ENCODE assay signal across 10 mouse cellular contexts in the genomic region with DNA sequence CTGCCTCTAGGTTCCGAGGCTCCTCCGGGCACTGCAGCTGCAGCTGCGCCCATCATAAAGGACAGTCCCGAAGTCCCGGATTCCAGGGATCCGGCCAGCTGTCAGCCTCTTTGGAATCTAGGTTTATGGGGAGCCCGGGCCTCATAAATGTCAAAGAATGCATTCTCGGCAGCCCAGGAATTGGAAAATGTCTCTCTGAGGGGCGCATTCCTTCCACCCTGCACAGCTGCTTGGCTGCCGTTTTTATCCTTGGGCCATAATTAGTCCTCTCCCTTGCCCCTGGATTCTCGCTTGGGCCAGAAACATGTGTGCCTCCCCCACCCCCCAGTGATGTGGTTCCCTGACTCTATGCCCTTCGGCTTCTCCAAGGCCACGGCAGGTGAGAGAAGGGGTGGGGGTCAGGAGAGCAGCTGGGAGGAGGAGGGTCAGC.
DNase-seq lines count a peak whose midpoint lies in the region; ATAC-seq lines count a peak whose summit lies in the region.
"Had no signal": no experiment of that assay in that cellular context is flagged by ENCODE, and none has a peak within 500 bp of the region (broad histone marks: within the 10 kb centered on the region; RNA-seq: fewer than 3 reads in every experiment).

No protein-coding gene starts in this region.

- H3K9me3 ChIP-seq in heart, embryonic 13.5 days = no peaks in the 10 kb centered on the region
- no peaks in the 10 kb centered on the region for H3K9me3 ChIP-seq in neural tube, embryonic 12.5 days
- no peaks in the 10 kb centered on the region for H3K9me3 ChIP-seq in neural tube, embryonic 14.5 days (ENCODE audit: control insufficient read depth, low read length)

- peaks cover 47% of the 10 kb centered on the region for H3K27me3 ChIP-seq in heart, embryonic 13.5 days (replicated peaks)
- peaks cover 16% of the 10 kb centered on the region for H3K27me3 ChIP-seq in neural tube, embryonic 12.5 days (replicated peaks)
- H3K27me3 ChIP-seq in neural tube, embryonic 14.5 days (ENCODE audit: control insufficient read depth, insufficient read depth, low read length) = 0 out of 2 replicates have a peak, but pooled peaks cover 2% of the 10 kb centered on the region

- 42% methylated on average over 13 of the region's 13 CpGs for WGBS in heart, embryonic 13.5 days
- WGBS in neural tube, embryonic 12.5 days = 21% methylated on average over 13 of the region's 13 CpGs
- WGBS in neural tube, embryonic 14.5 days = 9% methylated on average over 13 of the region's 13 CpGs

- H3K4me2 ChIP-seq in heart, embryonic 13.5 days = peak overlapping the region; percentile 1; the same call in 1 of the 2 replicates
- H3K4me2 ChIP-seq in neural tube, embryonic 12.5 days (replicated peaks) = peak overlapping the region; percentile 33; the same call in 1 of the 2 replicates
- H3K4me2 ChIP-seq in neural tube, embryonic 14.5 days (ENCODE audit: low read depth, low read length) = no peak overlapping the region; the same call in 1 of the 2 replicates

- no peak overlapping the region for H3K4me3 ChIP-seq in heart, embryonic 13.5 days
- no peak overlapping the region for H3K4me3 ChIP-seq in neural tube, embryonic 12.5 days
- no peak overlapping the region for H3K4me3 ChIP-seq in neural tube, embryonic 14.5 days (ENCODE audit: low read depth, low read length)

- no peaks in the 10 kb centered on the region for H3K36me3 ChIP-seq in heart, embryonic 13.5 days
- H3K36me3 ChIP-seq in neural tube, embryonic 12.5 days = no peaks in the 10 kb centered on the region
- H3K36me3 ChIP-seq in neural tube, embryonic 14.5 days (ENCODE audit: control insufficient read depth, insufficient read depth, low read length) = no peaks in the 10 kb centered on the region

- no peak overlapping the region for H3K27ac ChIP-seq in heart, embryonic 13.5 days (replicated peaks)
- peak overlapping the region; percentile 10; the same call in 1 of the 2 replicates for H3K27ac ChIP-seq in neural tube, embryonic 12.5 days
- H3K27ac ChIP-seq in neural tube, embryonic 14.5 days (ENCODE audit: low read depth, low read length) = peak overlapping the region; percentile 16; the same call in 1 of the 2 replicates

- no peak for DNase-seq in heart, adult 18-20 months
- no peak for DNase-seq in neural tube, embryonic 10.5 days (ENCODE audit: extremely low spot score, low spot score)
- peak; percentile 63 for DNase-seq in kidney, postnatal 10 days
- DNase-seq in cerebellum, adult 11-12 months = no peak
- DNase-seq in cerebellum, adult 8-10 months = no peak
- DNase-seq: cerebellum, postnatal 14 days; thymus, postnatal 14 days had no signal

- H3K4me1 ChIP-seq in heart, embryonic 13.5 days = peaks cover 19% of the 10 kb centered on the region
- peaks cover 47% of the 10 kb centered on the region for H3K4me1 ChIP-seq in neural tube, embryonic 12.5 days
- peaks cover 25% of the 10 kb centered on the region for H3K4me1 ChIP-seq in neural tube, embryonic 14.5 days (ENCODE audit: control insufficient read depth, insufficient read depth, low read length)

- no peak overlapping the region for H3K9ac ChIP-seq in heart, embryonic 13.5 days
- peak overlapping the region; percentile 17; the same call in 1 of the 2 replicates for H3K9ac ChIP-seq in neural tube, embryonic 12.5 days
- H3K9ac ChIP-seq in neural tube, embryonic 14.5 days (replicated peaks; ENCODE audit: low read depth, low read length) = no peak overlapping the region

- ATAC-seq in heart, embryonic 13.5 days (ENCODE audit: extremely low read depth, insufficient number of reproducible peaks, low FRiP score, low TSS enrichment) = no peak
- no peak for ATAC-seq in neural tube, embryonic 12.5 days (ENCODE audit: low FRiP score, low read depth)
- ATAC-seq in neural tube, embryonic 14.5 days (ENCODE audit: low read depth) = 0 out of 2 replicates have a peak, but pooled peaks have one; percentile 23
